Mouse (Mus musculus) MEL (cell line): Measurements from ENCODE around the gene Axl. TPM values are rescaled to one million over a fixed set of nuclear protein-coding genes. Genes with fewer than 3 reads are reported as not detected.

Source experiments
- DNase-seq: peaks from one replicate; pipeline ENCODE4 v3.0.0; 2011; ENCODE audit warnings: low read depth, low spot score
- H3K27ac ChIP-seq: 2 replicates; pipeline ENCODE4 v1.5.1; 2012; ENCODE audit warnings: low read depth, mild to moderate bottlenecking, control low read depth, low read length, moderate library complexity; ENCODE audit not compliant: control insufficient read depth
- H3K27me3 ChIP-seq, 2 experiments: fragments of 150-350 bp in 1 of 2; sonication (generic) in 1 of 2; 2 replicates each; pipeline ENCODE4 v1.6.1; 2012; ENCODE audit warnings: low read length in 2 of 2, mild to moderate bottlenecking in 2 of 2, improper control_type of control experiment in 1 of 2, moderate library complexity in 1 of 2; ENCODE audit not compliant: insufficient read depth in 2 of 2, control insufficient read depth in 1 of 2
- H3K36me3 ChIP-seq, 2 experiments: 2 replicates each; pipeline ENCODE4 v1.6.1; 2012 to 2014; ENCODE audit warnings: low read length in 2 of 2, improper control_type of control experiment in 1 of 2, inconsistent platforms in 1 of 2, mild to moderate bottlenecking in 1 of 2; ENCODE audit not compliant: insufficient read depth in 2 of 2, control insufficient read depth in 1 of 2
- H3K4me1 ChIP-seq, 2 experiments: fragments of 150-350 bp in 1 of 2; sonication (generic) in 1 of 2; 2 replicates each; pipeline ENCODE4 v1.6.1; 2012; ENCODE audit warnings: low read length in 2 of 2, improper control_type of control experiment in 1 of 2, mild to moderate bottlenecking in 1 of 2; ENCODE audit not compliant: insufficient read depth in 2 of 2, control insufficient read depth in 1 of 2
- H3K4me3 ChIP-seq, 2 experiments: fragments of 150-350 bp in 1 of 2; sonication (generic) in 1 of 2; 2 replicates each; pipeline ENCODE4 v1.5.1; 2012; ENCODE audit warnings: low read depth in 2 of 2, low read length in 2 of 2, mild to moderate bottlenecking in 2 of 2, moderate library complexity in 2 of 2, control low read depth in 1 of 2, improper control_type of control experiment in 1 of 2; ENCODE audit not compliant: control insufficient read depth in 1 of 2, insufficient read depth in 1 of 2
- H3K79me2 ChIP-seq: 2 replicates; pipeline ENCODE4 v1.6.1; 2012; ENCODE audit warnings: mild to moderate bottlenecking, low read length, moderate library complexity; ENCODE audit not compliant: control insufficient read depth, poor library complexity, insufficient read depth
- H3K9ac ChIP-seq: 2 replicates; pipeline ENCODE4 v1.6.1; 2012; ENCODE audit warnings: low read depth, mild to moderate bottlenecking, control low read depth, low read length, moderate library complexity; ENCODE audit not compliant: control insufficient read depth, poor library complexity, severe bottlenecking
- H3K9me3 ChIP-seq: fragments of 150-350 bp; sonication (generic); replicated peaks from 2 replicates; pipeline ENCODE4 v1.6.1; 2012; ENCODE audit warnings: mild to moderate bottlenecking, low read length, improper control_type of control experiment, moderate library complexity; ENCODE audit not compliant: insufficient read depth
- BHLHE40 ChIP-seq: IDR thresholded peaks from 2 replicates; pipeline ENCODE4 v1.6.1; 2012; ENCODE audit warnings: low read depth, mild to moderate bottlenecking, inconsistent platforms, low read length, improper control_type of control experiment, borderline replicate concordance
- CHD1 ChIP-seq: IDR thresholded peaks from 2 replicates; pipeline ENCODE4 v1.6.1; 2012; ENCODE audit warnings: low read depth, mild to moderate bottlenecking, inconsistent platforms, low read length, improper control_type of control experiment
- CHD2 ChIP-seq: IDR thresholded peaks from 2 replicates; pipeline ENCODE4 v1.6.1; 2011; ENCODE audit warnings: low read length, improper control_type of control experiment
- CTCF ChIP-seq, 3 experiments: IDR thresholded peaks in 2 of 3; conservative IDR thresholded peaks in 1 of 3; 2 replicates each; pipeline ENCODE4 v1.5.1; 2011 to 2012; ENCODE audit warnings: low read length in 3 of 3, low read depth in 2 of 3, mild to moderate bottlenecking in 2 of 3, improper control_type of control experiment in 1 of 3, inconsistent platforms in 1 of 3, mixed read lengths in 1 of 3, moderate library complexity in 1 of 3; ENCODE audit not compliant: control insufficient read depth in 1 of 3, insufficient read depth in 1 of 3, poor library complexity in 1 of 3, severe bottlenecking in 1 of 3
- E2F4 ChIP-seq: IDR thresholded peaks from 2 replicates; pipeline ENCODE4 v1.6.1; 2011; ENCODE audit warnings: low read depth, low read length, improper control_type of control experiment, borderline replicate concordance
- EP300 ChIP-seq, 2 experiments: IDR thresholded peaks; 2 replicates each; pipeline ENCODE4 v1.6.1; 2011; ENCODE audit warnings: improper control_type of control experiment in 2 of 2, low read length in 2 of 2, low read depth in 1 of 2, mild to moderate bottlenecking in 1 of 2
- GABPA ChIP-seq: IDR thresholded peaks from 2 replicates; pipeline ENCODE4 v1.6.1; 2012; ENCODE audit warnings: low read depth, mild to moderate bottlenecking, inconsistent platforms, low read length, improper control_type of control experiment, moderate library complexity
- MAFK ChIP-seq: IDR thresholded peaks from 2 replicates; pipeline ENCODE4 v1.6.1; 2011; ENCODE audit warnings: low read depth, mild to moderate bottlenecking, low read length, improper control_type of control experiment, borderline replicate concordance
- MXI1 ChIP-seq: IDR thresholded peaks from 2 replicates; pipeline ENCODE4 v1.6.1; 2011; ENCODE audit warnings: mild to moderate bottlenecking, low read depth, low read length, improper control_type of control experiment
- MYB ChIP-seq: IDR thresholded peaks from 2 replicates; pipeline ENCODE4 v1.6.1; 2011; ENCODE audit warnings: mild to moderate bottlenecking, low read depth, low read length, improper control_type of control experiment
- NELFE ChIP-seq: IDR thresholded peaks from 2 replicates; pipeline ENCODE4 v1.6.1; 2011; ENCODE audit warnings: low read depth, low read length, improper control_type of control experiment
- NRF1 ChIP-seq: IDR thresholded peaks from 2 replicates; pipeline ENCODE4 v1.6.1; 2014; ENCODE audit warnings: low read depth, mild to moderate bottlenecking, inconsistent platforms, low read length, improper control_type of control experiment, moderate library complexity; ENCODE audit not compliant: poor library complexity, insufficient read depth, severe bottlenecking
- POLR2AphosphoS2 ChIP-seq: IDR thresholded peaks from 2 replicates; pipeline ENCODE4 v1.6.1; 2011; ENCODE audit warnings: low read length, improper control_type of control experiment
- SMC3 ChIP-seq: IDR thresholded peaks from 2 replicates; pipeline ENCODE4 v1.6.1; 2011; ENCODE audit warnings: low read depth, low read length, improper control_type of control experiment
- TAL1 ChIP-seq: IDR thresholded peaks from 2 replicates; pipeline ENCODE4 v1.6.1; 2012; ENCODE audit warnings: mild to moderate bottlenecking, inconsistent platforms, low read length, moderate library complexity, mixed read lengths
- USF1 ChIP-seq: IDR thresholded peaks from 2 replicates; pipeline ENCODE4 v1.6.1; 2014; ENCODE audit warnings: low read depth, mild to moderate bottlenecking, inconsistent platforms, low read length, improper control_type of control experiment, moderate library complexity
- USF2 ChIP-seq, 2 experiments: IDR thresholded peaks; 2 replicates each; pipeline ENCODE4 v1.6.1; 2011 to 2012; ENCODE audit warnings: improper control_type of control experiment in 2 of 2, low read length in 2 of 2, borderline replicate concordance in 1 of 2, inconsistent platforms in 1 of 2, low read depth in 1 of 2, mild to moderate bottlenecking in 1 of 2; ENCODE audit not compliant: insufficient read depth in 1 of 2
- ZC3H11A ChIP-seq: IDR thresholded peaks from 2 replicates; pipeline ENCODE4 v1.6.1; 2012; ENCODE audit warnings: low read depth, mild to moderate bottlenecking, inconsistent platforms, low read length, improper control_type of control experiment
- ZKSCAN1 ChIP-seq: IDR thresholded peaks from 2 replicates; pipeline ENCODE4 v1.6.1; 2012; ENCODE audit warnings: low read depth, mild to moderate bottlenecking, inconsistent platforms, low read length, improper control_type of control experiment, moderate library complexity
- ZMIZ1 ChIP-seq: IDR thresholded peaks from 2 replicates; pipeline ENCODE4 v1.6.1; 2012; ENCODE audit warnings: low read depth, mild to moderate bottlenecking, inconsistent platforms, low read length, improper control_type of control experiment, moderate library complexity
- ZNF384 ChIP-seq: IDR thresholded peaks from 2 replicates; pipeline ENCODE4 v1.6.1; 2012; ENCODE audit warnings: low read depth, mild to moderate bottlenecking, inconsistent platforms, low read length, improper control_type of control experiment
- polyA plus RNA-seq, 2 experiments: library from polyadenylated mRNA; stranded (reverse) in 1 of 2; unstranded in 1 of 2; fragments of >175 nt in 1 of 2; fragments of >200 nt in 1 of 2; gene quantifications; 2 replicates each; pipeline versions ENCODE4 v1.2.1 to v1.2.4; 2012; ENCODE audit warnings: low replicate concordance in 2 of 2, low read depth in 1 of 2; ENCODE audit not compliant: insufficient read length in 2 of 2, insufficient read depth in 1 of 2, missing spikeins in 1 of 2
- total RNA-seq: library from RNA; depleted of rRNA; stranded (reverse); fragments of 300-350 nt; gene quantifications from 2 replicates; pipeline ENCODE4 v1.2.3, GENCODE M21; 2012

The Axl gene
- total and polyA plus RNA-seq, 3 experiments, result 0.19 TPM; not detected in 2

DNA sequence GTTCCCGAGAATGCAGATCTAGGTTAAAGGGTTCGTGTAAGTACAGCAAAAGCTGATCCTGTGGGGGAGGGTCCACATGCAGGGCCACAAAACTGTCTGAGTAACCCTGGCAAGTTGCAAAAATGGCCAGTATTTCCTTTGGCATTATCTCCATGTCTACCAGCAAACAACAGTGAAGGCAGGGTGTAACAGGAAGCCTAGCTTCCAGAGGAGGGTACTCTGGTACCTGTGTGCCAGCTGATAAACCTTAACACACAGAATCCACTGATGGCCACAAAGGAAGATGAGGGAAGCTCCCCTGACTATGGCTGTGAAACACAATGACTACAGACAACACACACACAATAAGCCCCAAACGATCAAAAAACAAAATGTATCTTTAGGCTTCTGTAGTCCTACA lies 50.2 kb downstream of the Axl start (continued):
- TF ChIP-seq NRF1, result no peak
- peak; percentile 53 for TF ChIP-seq MXI1
- no peak for TF ChIP-seq USF1
- TF ChIP-seq MAFK, result 0 out of 2 replicates have a peak, but pooled peaks have one; percentile 29
- no peak for TF ChIP-seq E2F4
- TF ChIP-seq GABPA, result no peak
- peak; percentile 69 for TF ChIP-seq TAL1
- TF ChIP-seq ZMIZ1, result no peak
- TF ChIP-seq CTCF (IDR thresholded peaks at IDR 0.05 in 2 of 3, conservative IDR thresholded peaks at IDR 0.05 in 1 of 3; ENCODE audit: control insufficient read depth in 1 of 3, insufficient read depth in 1 of 3, low read depth in 2 of 3, low read length in 3 of 3, poor library complexity in 1 of 3, severe bottlenecking in 1 of 3), result no peak
- TF ChIP-seq NELFE, result no peak
- no peak for TF ChIP-seq ZC3H11A
- TF ChIP-seq USF2 (IDR thresholded peaks at IDR 0.05; ENCODE audit: borderline replicate concordance in 1 of 2, insufficient read depth in 1 of 2, low read depth in 1 of 2, low read length in 2 of 2), result no peak
- no peak for TF ChIP-seq BHLHE40
- no peak for TF ChIP-seq CHD1
- TF ChIP-seq CHD2, result no peak
- peak; percentile 67; the same call in 1 of the 2 replicates for TF ChIP-seq MYB

DNA sequence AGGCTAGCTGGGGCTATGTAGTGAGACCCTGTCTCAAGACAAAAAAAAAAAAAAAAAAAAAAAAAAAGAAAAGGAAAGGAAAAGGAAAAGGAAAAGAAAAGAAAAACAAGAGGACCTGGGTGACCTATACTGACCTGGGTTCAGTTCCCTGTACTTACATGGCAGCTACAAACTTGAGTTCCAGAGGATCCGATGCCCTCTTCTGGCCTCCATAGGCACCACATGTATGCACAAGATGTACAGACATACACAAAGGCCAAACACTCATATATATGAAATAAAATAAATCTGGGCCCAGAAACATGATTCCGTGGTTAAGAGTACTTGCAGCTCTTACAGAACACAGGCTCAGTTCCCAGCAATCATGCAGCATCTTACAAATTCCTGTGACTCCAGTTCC lies 51.6 kb downstream of the Axl start:
- peak; percentile 71 for DNase-seq

More for the DNA sequence above, 51.6 kb downstream of the Axl start:
- Histone ChIP-seq H3K36me3 (peaks cover 55 to 58% of the 10 kb centered on the region in 2 experiments), H3K27ac (no peak overlapping the region), H3K79me2 (peaks cover 4% of the 10 kb centered on the region; the same call in 1 of the 2 replicates), H3K27me3 (no peaks in the 10 kb centered on the region), H3K4me3 (no peak overlapping the region), H3K4me1 (peaks cover 27 to 39% of the 10 kb centered on the region in 2 experiments), H3K9me3 (no peaks in the 10 kb centered on the region), H3K9ac (no peak overlapping the region)
- TF ChIP-seq SMC3 (peak; percentile 38), CTCF (IDR thresholded peaks at IDR 0.05 in 2 of 3, conservative IDR thresholded peaks at IDR 0.05 in 1 of 3; ENCODE audit: control insufficient read depth in 1 of 3, insufficient read depth in 1 of 3, low read depth in 2 of 3, low read length in 3 of 3, poor library complexity in 1 of 3, severe bottlenecking in 1 of 3) (peak; percentile 28 to 50 (median 40); a peak in 5 of 6 replicates), ZNF384 (0 out of 2 replicates have a peak, but pooled peaks have one; percentile 19), NELFE (no peak), POLR2AphosphoS2 (no peak), ZKSCAN1 (no peak), EP300 (IDR thresholded peaks at IDR 0.05; ENCODE audit: low read depth in 1 of 2, low read length in 2 of 2) (no peak), BHLHE40 (no peak), ZMIZ1 (no peak)
